Mouse (Mus musculus): ENCODE results near the gene Fndc3a.

DNA sequence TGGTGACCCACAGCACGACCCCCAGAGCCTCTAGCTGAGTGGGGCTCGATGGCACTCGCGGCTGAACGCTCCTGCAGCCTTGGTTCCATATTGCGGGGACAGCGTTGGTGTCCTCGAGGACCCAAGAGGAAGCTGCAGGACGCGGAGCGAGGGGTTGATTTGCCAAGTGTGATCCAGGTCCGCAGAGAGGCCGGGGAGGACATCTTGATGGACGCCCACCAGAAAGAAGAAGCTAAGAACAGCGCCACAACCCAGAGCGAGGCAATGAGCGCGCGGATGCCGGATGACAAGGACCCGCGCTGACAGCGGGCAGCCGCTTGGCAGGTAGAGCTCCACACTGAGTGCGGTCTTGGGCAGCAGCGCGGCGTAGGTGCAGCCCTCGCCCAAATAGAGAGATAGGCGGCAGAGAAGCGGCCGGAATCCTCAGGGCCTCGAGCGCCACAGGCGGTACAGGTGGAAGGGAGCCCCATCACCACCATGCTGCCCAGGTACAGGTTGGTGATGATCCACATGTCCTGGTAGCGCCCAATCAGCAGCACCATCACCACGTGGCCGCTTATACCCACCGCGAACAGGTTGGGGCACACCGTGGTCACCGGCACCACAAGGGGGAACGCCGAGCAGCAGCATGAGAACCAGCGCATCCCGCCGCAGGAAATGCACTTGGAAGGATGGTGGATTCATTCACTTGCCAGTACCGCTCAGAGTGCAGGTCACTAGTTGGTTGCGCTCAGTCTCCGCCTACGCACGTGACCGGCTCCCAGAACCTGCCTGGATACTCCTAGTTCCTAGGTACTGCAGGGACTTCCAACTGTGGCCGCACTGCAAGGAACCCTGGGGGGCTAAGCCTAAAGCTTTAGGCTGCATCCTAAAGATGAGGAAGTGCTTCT is 177.5 kb downstream of the Fndc3a start:
- TF ChIP-seq CTCF (IDR thresholded peaks at IDR 0.05; ENCODE audit: low read depth, low read length) (no peak), POLR2A (IDR thresholded peaks at IDR 0.05; ENCODE audit: extremely low read depth, insufficient read depth, low read length) (no peak)
